Mouse (Mus musculus) CH12.LX (cell line): ENCODE results near the gene Dhdh.
"Not testable (repeated sequence)": the region's sequence is repeated elsewhere in the genome, so short reads cannot be mapped to it uniquely, and the experiment has no call there.

Source experiments
- CTCF ChIP-seq, 2 experiments: IDR thresholded peaks in 1 of 2; conservative IDR thresholded peaks in 1 of 2; 2 replicates each; pipeline ENCODE4 v1.5.1; 2011 to 2012; ENCODE audit warnings: low read depth in 2 of 2, low read length in 2 of 2, improper control_type of control experiment in 1 of 2, inconsistent platforms in 1 of 2, mild to moderate bottlenecking in 1 of 2, moderate library complexity in 1 of 2
- EP300 ChIP-seq: IDR thresholded peaks from 2 replicates; pipeline ENCODE4 v1.6.1; 2011; ENCODE audit warnings: low read length, improper control_type of control experiment
- IRF4 ChIP-seq: IDR thresholded peaks from 2 replicates; pipeline ENCODE4 v1.6.1; 2014; ENCODE audit warnings: low read depth, mild to moderate bottlenecking, inconsistent platforms, low read length, improper control_type of control experiment
- MAFK ChIP-seq: IDR thresholded peaks from 2 replicates; pipeline ENCODE4 v1.6.1; 2011; ENCODE audit warnings: low read length, improper control_type of control experiment; ENCODE audit not compliant: insufficient replicate concordance
- MAZ ChIP-seq: IDR thresholded peaks from 2 replicates; pipeline ENCODE4 v1.6.1; 2012; ENCODE audit warnings: low read depth, mild to moderate bottlenecking, inconsistent platforms, low read length, improper control_type of control experiment, moderate library complexity
- MEF2A ChIP-seq: IDR thresholded peaks from 2 replicates; pipeline ENCODE4 v1.6.1; 2014; ENCODE audit warnings: low read depth, mild to moderate bottlenecking, inconsistent platforms, low read length, improper control_type of control experiment, borderline replicate concordance
- PAX5 ChIP-seq: IDR thresholded peaks from 2 replicates; pipeline ENCODE4 v1.6.1; 2012; ENCODE audit warnings: low read length, inconsistent platforms, mixed read lengths
- POLR2A ChIP-seq: IDR thresholded peaks from 2 replicates; pipeline ENCODE4 v1.6.1; 2011; ENCODE audit warnings: low read depth, mild to moderate bottlenecking, improper control_type of control experiment, low read length
- SIN3A ChIP-seq: IDR thresholded peaks from 2 replicates; pipeline ENCODE4 v1.6.1; 2012; ENCODE audit warnings: low read length, improper control_type of control experiment, inconsistent platforms
- USF1 ChIP-seq: IDR thresholded peaks from 2 replicates; pipeline ENCODE4 v1.6.1; 2014; ENCODE audit warnings: low read depth, mild to moderate bottlenecking, inconsistent platforms, low read length, improper control_type of control experiment
- USF2 ChIP-seq: conservative IDR thresholded peaks from 2 replicates; pipeline ENCODE4 v1.6.1; 2011; ENCODE audit warnings: low read depth, low read length, improper control_type of control experiment
- ZMIZ1 ChIP-seq: IDR thresholded peaks from 2 replicates; pipeline ENCODE4 v1.6.1; 2012; ENCODE audit warnings: low read depth, mild to moderate bottlenecking, inconsistent platforms, low read length, improper control_type of control experiment

DNA sequence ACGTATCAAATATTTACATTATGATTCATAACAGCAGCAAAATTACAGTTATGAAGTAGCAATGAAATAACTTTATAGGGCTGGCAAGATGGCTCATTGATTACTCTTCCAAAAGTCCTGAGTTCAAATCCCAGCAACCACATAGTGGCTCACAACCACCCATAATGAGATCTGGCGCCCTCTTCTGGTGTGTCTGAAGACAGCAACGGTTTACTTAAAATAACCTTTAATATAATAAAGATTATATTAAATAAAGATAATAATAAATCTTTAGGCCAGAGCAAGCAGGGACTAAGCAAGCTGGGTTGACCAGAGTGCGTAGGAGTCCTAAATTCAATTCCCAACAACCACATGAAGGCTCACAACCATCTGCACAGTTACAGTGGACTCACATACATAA, 25.7 kb downstream of the Dhdh start:
- TF ChIP-seq ZMIZ1; POLR2A; MAZ; CTCF (conservative IDR thresholded peaks at IDR 0.05 in 1 of 2, IDR thresholded peaks at IDR 0.05 in 1 of 2; ENCODE audit: low read depth in 2 of 2, low read length in 2 of 2); MEF2A; USF2; IRF4; USF1; MAFK; SIN3A; EP300; PAX5: not testable (repeated sequence)
